Mouse (Mus musculus) C2C12 (cell line): Measurements from ENCODE around the gene Slc7a15. TPM values are rescaled to one million over a fixed set of nuclear protein-coding genes. Genes with fewer than 3 reads are reported as not detected.

Experiments used
- H3K27me3 ChIP-seq: one replicate; pipeline ENCODE4 v1.6.1; 2011; ENCODE audit not compliant: control insufficient read depth, insufficient read depth, insufficient read length
- H3K36me3 ChIP-seq: one replicate; pipeline ENCODE4 v1.6.1; 2011; ENCODE audit not compliant: control insufficient read depth, insufficient read depth
- H3K4me3 ChIP-seq: one replicate; pipeline ENCODE4 v1.5.1; 2011; ENCODE audit warnings: mild to moderate bottlenecking, control low read depth; ENCODE audit not compliant: poor library complexity, insufficient read depth, severe bottlenecking
- H3K79me2 ChIP-seq: one replicate; pipeline ENCODE4 v1.6.1; 2011; ENCODE audit not compliant: control insufficient read depth, insufficient read depth
- H3K79me3 ChIP-seq: one replicate; pipeline ENCODE4 v1.6.1; 2011; ENCODE audit warnings: low read depth, control low read depth
- H3ac ChIP-seq: one replicate; pipeline ENCODE3; 2011; ENCODE audit warnings: low read depth; ENCODE audit not compliant: control insufficient read depth, insufficient read length
- CEBPB ChIP-seq: IDR thresholded peaks from one replicate; pipeline ENCODE4 v1.6.1; 2011; ENCODE audit warnings: low read depth, mild to moderate bottlenecking, control low read depth, moderate library complexity
- CTCF ChIP-seq: IDR thresholded peaks from one replicate; pipeline ENCODE4 v1.5.1; 2011; ENCODE audit not compliant: control insufficient read depth, insufficient read depth, insufficient read length
- FOSL1 ChIP-seq: IDR thresholded peaks from one replicate; pipeline ENCODE4 v1.8.0; 2011; ENCODE audit warnings: mild to moderate bottlenecking, low read length; ENCODE audit not compliant: poor library complexity, insufficient read depth, severe bottlenecking
- MAX ChIP-seq: IDR thresholded peaks from one replicate; pipeline ENCODE4 v1.6.1; 2011; ENCODE audit warnings: mild to moderate bottlenecking, control low read depth
- MYOD1 ChIP-seq: IDR thresholded peaks from one replicate; pipeline ENCODE4 v1.6.1; 2011; ENCODE audit warnings: low read depth; ENCODE audit not compliant: control insufficient read depth, insufficient read length
- MYOG ChIP-seq: IDR thresholded peaks from one replicate; pipeline ENCODE4 v1.6.1; 2011; ENCODE audit not compliant: control insufficient read depth, insufficient read length; ENCODE audit errors: extremely low read depth
- USF1 ChIP-seq: IDR thresholded peaks from one replicate; pipeline ENCODE4 v1.6.1; 2011; ENCODE audit warnings: low read depth, mild to moderate bottlenecking, control low read depth, moderate library complexity
- polyA plus RNA-seq: library from polyadenylated mRNA; unstranded; fragments of >200 nt; fragmentation: generic; extraction: Trizol; gene quantifications from one replicate; pipeline ENCODE4 v1.2.1, GENCODE M21; 2012; ENCODE audit warnings: missing spikeins

The Slc7a15 gene
- polyA plus RNA-seq, 1 experiment: not detected

DNA sequence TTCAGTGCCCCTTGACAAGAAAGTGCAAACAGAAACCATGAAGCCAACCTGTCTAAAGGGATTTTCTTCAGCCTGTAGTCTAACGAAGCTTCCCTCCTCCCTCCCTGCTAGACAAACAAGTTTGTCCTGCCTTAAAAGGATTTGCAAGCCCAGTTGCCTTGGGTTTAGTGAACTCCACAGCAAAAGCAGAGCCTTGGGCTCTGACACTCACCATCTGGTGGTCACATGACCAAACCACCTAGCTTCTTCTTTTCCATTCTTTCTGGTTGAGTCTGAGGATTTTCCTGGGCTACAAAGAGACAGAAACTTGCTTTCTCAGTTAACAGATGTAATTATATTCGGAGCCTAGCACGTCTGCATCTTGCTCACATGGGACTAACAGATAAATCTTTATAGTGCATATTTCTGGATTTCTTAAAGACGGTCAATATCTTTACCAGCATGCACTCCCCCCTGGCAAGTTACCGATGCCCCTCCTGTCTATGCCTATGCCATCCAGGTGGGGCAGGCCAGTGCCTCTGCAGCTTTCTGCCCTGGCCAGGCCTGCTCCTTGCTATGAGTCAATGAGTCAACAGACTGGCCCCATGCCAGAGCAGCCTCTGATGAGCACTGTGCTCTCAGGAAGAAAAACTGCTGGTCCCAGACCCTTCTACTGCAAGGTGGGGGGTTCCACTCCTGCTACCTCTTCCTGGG lies 110.8 kb downstream of the Slc7a15 start:
- Histone ChIP-seq H3K79me2 (no peaks in the 10 kb centered on the region), H3K79me3 (no peaks in the 10 kb centered on the region), H3ac (no peak overlapping the region), H3K4me3 (no peak overlapping the region), H3K27me3 (no peaks in the 10 kb centered on the region), H3K36me3 (no peaks in the 10 kb centered on the region)
- TF ChIP-seq USF1 (peak; percentile 50), MAX (no peak)

DNA sequence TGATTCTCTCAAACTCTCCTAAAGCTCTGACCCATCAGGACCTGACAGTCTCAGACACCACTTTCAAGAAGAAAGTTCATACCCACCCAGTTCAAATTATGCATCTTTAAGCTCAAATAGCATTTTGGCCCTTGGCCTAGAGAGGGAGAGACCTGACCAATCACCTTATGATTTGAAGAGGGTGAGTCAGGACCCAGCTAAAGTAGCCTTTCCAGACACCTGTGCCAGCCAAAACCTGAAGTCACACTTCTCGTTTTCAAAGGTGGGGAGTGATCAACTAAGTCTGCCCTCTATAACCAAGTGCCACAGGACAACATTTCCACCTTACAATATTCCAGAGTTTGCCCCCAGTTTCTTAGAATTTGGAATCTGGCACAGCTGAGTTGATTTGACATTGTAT lies 111.6 kb downstream of the Slc7a15 start:
- Histone ChIP-seq H3ac (no peak overlapping the region), H3K4me3 (no peak overlapping the region), H3K36me3 (no peaks in the 10 kb centered on the region), H3K79me3 (no peaks in the 10 kb centered on the region), H3K27me3 (no peaks in the 10 kb centered on the region), H3K79me2 (no peaks in the 10 kb centered on the region)
- no peak for TF ChIP-seq CEBPB
- no peak for TF ChIP-seq MYOG
- TF ChIP-seq MYOD1: no peak
- no peak for TF ChIP-seq CTCF
- TF ChIP-seq MAX: no peak
- TF ChIP-seq USF1: no peak
- no peak for TF ChIP-seq FOSL1

DNA sequence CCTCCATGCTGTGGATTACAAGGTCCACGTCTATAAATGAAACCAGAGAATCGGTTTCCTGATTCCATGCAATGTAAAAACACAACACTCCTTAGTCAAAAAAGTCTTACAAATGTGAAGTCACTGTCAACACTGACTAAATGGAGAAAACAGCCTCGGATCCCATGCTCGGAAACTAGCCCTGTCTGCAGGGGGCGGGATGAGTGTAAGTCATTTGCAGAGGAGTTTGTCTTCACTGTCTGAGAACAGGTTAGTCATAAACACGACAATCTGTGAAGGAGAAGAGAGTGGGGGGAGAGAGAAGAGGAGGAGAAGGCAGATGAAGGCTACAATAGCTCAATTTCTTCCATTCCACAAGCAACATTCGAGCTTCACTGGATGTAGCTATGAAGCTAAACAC lies 113.6 kb downstream of the Slc7a15 start:
- Histone ChIP-seq H3K79me3 (no peaks in the 10 kb centered on the region), H3K27me3 (no peaks in the 10 kb centered on the region), H3ac (no peak overlapping the region), H3K4me3 (no peak overlapping the region), H3K36me3 (no peaks in the 10 kb centered on the region), H3K79me2 (no peaks in the 10 kb centered on the region)
- TF ChIP-seq USF1 (no peak), MYOD1 (no peak), CTCF (no peak), CEBPB (no peak), MAX (no peak), MYOG (no peak), FOSL1 (no peak)

DNA sequence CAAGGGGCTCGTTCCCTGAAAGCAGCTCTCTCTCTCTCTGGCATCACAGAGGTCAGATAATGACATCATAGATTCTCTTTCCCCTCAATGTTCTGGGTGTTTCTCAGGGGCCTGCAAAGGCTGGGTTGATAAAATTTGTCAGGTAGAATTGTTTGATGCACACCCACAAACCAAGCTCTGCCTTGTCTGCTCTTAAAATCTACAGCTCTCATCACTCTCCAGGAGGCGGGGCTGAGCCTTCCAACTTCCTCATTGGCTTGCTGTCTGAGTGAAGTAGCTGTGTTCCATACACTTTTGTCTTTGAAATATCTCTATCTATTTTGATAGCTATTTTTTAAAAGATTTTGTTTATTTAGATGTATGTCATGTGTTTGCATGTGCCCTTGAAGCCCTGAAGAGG lies 116.7 kb downstream of the Slc7a15 start:
- TF ChIP-seq FOSL1 (no peak), CTCF (no peak), MYOD1 (no peak), MAX (no peak), USF1 (no peak), MYOG (no peak), CEBPB (no peak)
- no peak overlapping the region for H3K4me3 ChIP-seq
- no peaks in the 10 kb centered on the region for H3K79me3 ChIP-seq
- H3K79me2 ChIP-seq: no peaks in the 10 kb centered on the region
- no peaks in the 10 kb centered on the region for H3K27me3 ChIP-seq
- no peaks in the 10 kb centered on the region for H3K36me3 ChIP-seq
- H3ac ChIP-seq: no peak overlapping the region

Other genes with a start within 250 kb of the Slc7a15 start
- gene Rhob, start 99.1 kb downstream of the Slc7a15 start, polyA plus RNA-seq: 130 TPM
- gene Pum2, start 75.1 kb upstream of the Slc7a15 start, polyA plus RNA-seq: 19.9 TPM
- gene Sdc1, start 172.3 kb upstream of the Slc7a15 start, polyA plus RNA-seq: 112 TPM